Comparison of ENCODE assay signal across 29 mouse cellular contexts in the genomic region with DNA sequence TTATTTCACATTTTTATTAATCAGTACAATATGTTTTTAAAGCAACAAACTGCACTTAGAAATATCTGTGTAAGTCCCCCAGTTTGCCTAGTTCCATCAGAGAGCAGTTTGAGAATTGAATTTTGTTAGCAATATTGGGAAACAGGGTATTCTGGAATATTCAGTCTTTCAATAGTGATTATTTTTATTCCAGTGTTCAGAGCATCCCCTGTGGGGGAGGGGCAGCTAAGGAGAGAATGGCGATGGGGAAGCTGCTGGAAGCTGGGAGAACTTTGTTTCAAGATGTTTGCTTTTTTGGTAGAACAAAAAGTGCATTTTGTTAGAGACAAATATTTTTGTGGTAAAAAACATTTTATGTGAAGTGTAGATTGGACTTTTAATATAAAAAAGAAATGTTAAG. TPM values are rescaled to one million over a fixed set of nuclear protein-coding genes. Genes with fewer than 3 reads are reported as not detected.
DNase-seq lines count a peak whose midpoint lies in the region; ATAC-seq lines count a peak whose summit lies in the region.
"Had no signal": no experiment of that assay in that cellular context is flagged by ENCODE, and none has a peak within 500 bp of the region (broad histone marks: within the 10 kb centered on the region; RNA-seq: fewer than 3 reads in every experiment).

No protein-coding gene starts in this region.

- no peak overlapping the region for H3K4me2 ChIP-seq in hindbrain, embryonic 16.5 days (ENCODE audit: low read length)
- H3K4me2 ChIP-seq in midbrain, embryonic 14.5 days (ENCODE audit: low read length) = no peak overlapping the region
- no peak overlapping the region for H3K4me2 ChIP-seq in midbrain, embryonic 11.5 days
- no peak overlapping the region for H3K4me2 ChIP-seq in embryonic facial prominence, embryonic 11.5 days (ENCODE audit: low read depth, low read length)
- H3K4me2 ChIP-seq in kidney, embryonic 14.5 days (replicated peaks; ENCODE audit: low read depth, low read length) = no peak overlapping the region
- H3K4me2 ChIP-seq: embryonic facial prominence, embryonic 13.5 days; forebrain, embryonic 12.5 days; forebrain, embryonic 15.5 days; heart, embryonic 12.5 days; heart, embryonic 15.5 days; hindbrain, embryonic 12.5 days had no signal

- H3K4me1 ChIP-seq in hindbrain, embryonic 10.5 days (replicated peaks) = peaks cover 41% of the 10 kb centered on the region
- H3K4me1 ChIP-seq in hindbrain, embryonic 16.5 days (ENCODE audit: control insufficient read depth, insufficient read depth, low read depth, low read length) = peaks cover 12% of the 10 kb centered on the region
- peaks cover 13% of the 10 kb centered on the region for H3K4me1 ChIP-seq in midbrain, embryonic 14.5 days (ENCODE audit: control insufficient read depth, insufficient read depth, low read length)
- peaks cover 19% of the 10 kb centered on the region for H3K4me1 ChIP-seq in midbrain, embryonic 11.5 days (ENCODE audit: control insufficient read depth, insufficient read depth, low read length)
- peaks cover 7% of the 10 kb centered on the region; the same call in 1 of the 2 replicates for H3K4me1 ChIP-seq in embryonic facial prominence, embryonic 11.5 days (ENCODE audit: control insufficient read depth, insufficient read depth, low read length)
- 0 out of 2 replicates have a peak, but pooled peaks cover 4% of the 10 kb centered on the region for H3K4me1 ChIP-seq in kidney, embryonic 14.5 days (ENCODE audit: control insufficient read depth, insufficient read depth, low read length)

- H3K36me3 ChIP-seq in hindbrain, embryonic 10.5 days = no peaks in the 10 kb centered on the region
- no peaks in the 10 kb centered on the region for H3K36me3 ChIP-seq in hindbrain, embryonic 16.5 days (ENCODE audit: control insufficient read depth, insufficient read depth, low read length)
- H3K36me3 ChIP-seq in midbrain, embryonic 14.5 days (ENCODE audit: control insufficient read depth, insufficient read depth, low read length) = no peaks in the 10 kb centered on the region
- no peaks in the 10 kb centered on the region for H3K36me3 ChIP-seq in midbrain, embryonic 11.5 days (ENCODE audit: control insufficient read depth, insufficient read depth, low read length)
- no peaks in the 10 kb centered on the region for H3K36me3 ChIP-seq in embryonic facial prominence, embryonic 11.5 days (replicated peaks; ENCODE audit: control insufficient read depth, insufficient read depth, low read depth, low read length)
- no peaks in the 10 kb centered on the region for H3K36me3 ChIP-seq in kidney, embryonic 14.5 days (ENCODE audit: control insufficient read depth, insufficient read depth, low read length)
- H3K36me3 ChIP-seq: embryonic facial prominence, embryonic 13.5 days; forebrain, embryonic 12.5 days; forebrain, embryonic 15.5 days; heart, embryonic 12.5 days; heart, embryonic 15.5 days; hindbrain, embryonic 12.5 days had no signal

- peak; percentile 2 for DNase-seq in hindbrain, embryonic 10.5 days (ENCODE audit: low spot score)
- peak; percentile 43 for DNase-seq in midbrain, embryonic 14.5 days
- DNase-seq in midbrain, embryonic 11.5 days (ENCODE audit: low spot score, missing footprints) = no peak
- DNase-seq in embryonic facial prominence, embryonic 11.5 days (ENCODE audit: low spot score) = peak; percentile 54
- DNase-seq: adrenal gland, adult 2 months; adrenal gland, postnatal 14 days; cerebellum, adult 11-12 months; cerebellum, adult 8-10 months; cerebellum, postnatal 10 days; cerebellum, postnatal 36 days; gastrocnemius, postnatal 25 days; heart, adult 18-20 months; heart, postnatal 10 days; heart, postnatal 36 days had no signal

- H3K27ac ChIP-seq in hindbrain, embryonic 10.5 days = no peak overlapping the region
- H3K27ac ChIP-seq in hindbrain, embryonic 16.5 days (ENCODE audit: low read depth, low read length) = no peak overlapping the region
- no peak overlapping the region for H3K27ac ChIP-seq in midbrain, embryonic 14.5 days (replicated peaks; ENCODE audit: low read depth, low read length)
- H3K27ac ChIP-seq in midbrain, embryonic 11.5 days (ENCODE audit: low read depth, low read length) = no peak overlapping the region
- H3K27ac ChIP-seq in embryonic facial prominence, embryonic 11.5 days (replicated peaks; ENCODE audit: low read depth, low read length) = no peak overlapping the region
- no peak overlapping the region for H3K27ac ChIP-seq in kidney, embryonic 14.5 days (ENCODE audit: low read depth, low read length)
- H3K27ac ChIP-seq: embryonic facial prominence, embryonic 13.5 days; forebrain, embryonic 12.5 days; forebrain, embryonic 15.5 days; heart, embryonic 15.5 days; hindbrain, embryonic 12.5 days; hindbrain, postnatal 0 days had no signal

- no peak for ATAC-seq in hindbrain, embryonic 16.5 days
- no peak for ATAC-seq in midbrain, embryonic 14.5 days (ENCODE audit: low FRiP score, low TSS enrichment)
- ATAC-seq in midbrain, embryonic 11.5 days (ENCODE audit: low FRiP score) = no peak
- no peak for ATAC-seq in embryonic facial prominence, embryonic 11.5 days (replicated peaks; ENCODE audit: insufficient number of reproducible peaks, low FRiP score, low TSS enrichment, low read depth)
- no peak for ATAC-seq in kidney, embryonic 14.5 days (ENCODE audit: low FRiP score, low TSS enrichment)
- ATAC-seq: CD4-positive, CD25-positive, alpha-beta regulatory T cell, adult 4 months; forebrain, embryonic 15.5 days; hindbrain, postnatal 0 days; inflammation-experienced regulatory T-cells, adult 6 months; intestine, embryonic 16.5 days had no signal

- WGBS in hindbrain, embryonic 10.5 days = 0% methylated on average over 1 of the region's 1 CpGs
- WGBS in hindbrain, embryonic 16.5 days = 28% methylated on average over 1 of the region's 1 CpGs
- WGBS in midbrain, embryonic 14.5 days = 4% methylated on average over 1 of the region's 1 CpGs
- WGBS in midbrain, embryonic 11.5 days = 3% methylated on average over 1 of the region's 1 CpGs
- WGBS in embryonic facial prominence, embryonic 11.5 days = 6% methylated on average over 1 of the region's 1 CpGs
- WGBS in kidney, embryonic 14.5 days = 10% methylated on average over 1 of the region's 1 CpGs

- peaks cover 58% of the 10 kb centered on the region for H3K27me3 ChIP-seq in hindbrain, embryonic 10.5 days (ENCODE audit: insufficient read depth, poor library complexity, severe bottlenecking)
- H3K27me3 ChIP-seq in hindbrain, embryonic 16.5 days (replicated peaks; ENCODE audit: control insufficient read depth, insufficient read depth, low read length) = no peaks in the 10 kb centered on the region
- H3K27me3 ChIP-seq in midbrain, embryonic 14.5 days (ENCODE audit: control insufficient read depth, insufficient read depth, low read length) = no peaks in the 10 kb centered on the region
- H3K27me3 ChIP-seq in midbrain, embryonic 11.5 days (ENCODE audit: control insufficient read depth, insufficient read depth, low read length) = no peaks in the 10 kb centered on the region; the same call in none of the 2 replicates
- H3K27me3 ChIP-seq in embryonic facial prominence, embryonic 11.5 days (ENCODE audit: control insufficient read depth, insufficient read depth, low read length) = no peaks in the 10 kb centered on the region
- H3K27me3 ChIP-seq in kidney, embryonic 14.5 days (ENCODE audit: control insufficient read depth, insufficient read depth, low read length) = peaks cover 50% of the 10 kb centered on the region
- H3K27me3 ChIP-seq: embryonic facial prominence, embryonic 13.5 days; forebrain, embryonic 15.5 days; hindbrain, embryonic 12.5 days had no signal

- no peak overlapping the region for H3K9ac ChIP-seq in hindbrain, embryonic 16.5 days (ENCODE audit: low read depth, low read length)
- no peak overlapping the region for H3K9ac ChIP-seq in midbrain, embryonic 14.5 days (replicated peaks; ENCODE audit: low read length)
- no peak overlapping the region for H3K9ac ChIP-seq in midbrain, embryonic 11.5 days (ENCODE audit: low read length)
- no peak overlapping the region for H3K9ac ChIP-seq in embryonic facial prominence, embryonic 11.5 days (replicated peaks; ENCODE audit: low read length)
- H3K9ac ChIP-seq in kidney, embryonic 14.5 days (ENCODE audit: low read depth, low read length) = no peak overlapping the region
- H3K9ac ChIP-seq: embryonic facial prominence, embryonic 13.5 days; forebrain, embryonic 12.5 days; forebrain, embryonic 15.5 days; heart, embryonic 12.5 days; heart, embryonic 15.5 days; hindbrain, embryonic 12.5 days had no signal

- no peaks in the 10 kb centered on the region for H3K9me3 ChIP-seq in hindbrain, embryonic 10.5 days
- H3K9me3 ChIP-seq in hindbrain, embryonic 16.5 days (ENCODE audit: control insufficient read depth, low read length) = no peaks in the 10 kb centered on the region
- H3K9me3 ChIP-seq in midbrain, embryonic 14.5 days (ENCODE audit: control insufficient read depth, low read length) = no peaks in the 10 kb centered on the region
- H3K9me3 ChIP-seq in midbrain, embryonic 11.5 days (ENCODE audit: control insufficient read depth, low read length) = no peaks in the 10 kb centered on the region
- H3K9me3 ChIP-seq in embryonic facial prominence, embryonic 11.5 days (replicated peaks; ENCODE audit: control insufficient read depth, low read length) = no peaks in the 10 kb centered on the region
- no peaks in the 10 kb centered on the region for H3K9me3 ChIP-seq in kidney, embryonic 14.5 days (ENCODE audit: control insufficient read depth, low read length)
- H3K9me3 ChIP-seq: embryonic facial prominence, embryonic 13.5 days; forebrain, embryonic 12.5 days; forebrain, embryonic 15.5 days; heart, embryonic 12.5 days; heart, embryonic 15.5 days; hindbrain, embryonic 12.5 days had no signal

- H3K4me3 ChIP-seq in hindbrain, embryonic 10.5 days = no peak overlapping the region
- no peak overlapping the region for H3K4me3 ChIP-seq in hindbrain, embryonic 16.5 days (ENCODE audit: low read length)
- H3K4me3 ChIP-seq in midbrain, embryonic 14.5 days (replicated peaks; ENCODE audit: low read depth, low read length) = no peak overlapping the region
- no peak overlapping the region for H3K4me3 ChIP-seq in midbrain, embryonic 11.5 days (ENCODE audit: low read depth, low read length)
- no peak overlapping the region for H3K4me3 ChIP-seq in embryonic facial prominence, embryonic 11.5 days (ENCODE audit: low read depth, low read length)
- H3K4me3 ChIP-seq in kidney, embryonic 14.5 days (ENCODE audit: low read length) = no peak overlapping the region
- H3K4me3 ChIP-seq: embryonic facial prominence, embryonic 13.5 days; erythroblast, embryonic 14.5 days; forebrain, embryonic 12.5 days; forebrain, embryonic 15.5 days; heart, embryonic 12.5 days; heart, embryonic 15.5 days; hindbrain, embryonic 12.5 days had no signal

RNA-seq across cellular contexts. Expression of a gene that starts 15.7 kb away (rescaled TPM):
- polyA plus RNA-seq in hindbrain, embryonic 10.5 days (2016; fragmentation: Nextera tagmentation; extraction: Ambion mirVana) = not detected in 2 replicates
- 0.21 TPM in 1 of 2 replicates, not detected in the other for polyA plus RNA-seq in hindbrain, embryonic 16.5 days (2015; fragmentation: Nextera tagmentation; extraction: Ambion mirVana)
- polyA plus RNA-seq in midbrain, embryonic 14.5 days (2014; fragmentation: Nextera tagmentation; extraction: Ambion mirVana) = 0.40 TPM in 1 of 2 replicates, not detected in the other
- not detected in 2 replicates for polyA plus RNA-seq in midbrain, embryonic 11.5 days (2014; fragmentation: Nextera tagmentation; extraction: Ambion mirVana)
- polyA plus RNA-seq in embryonic facial prominence, embryonic 11.5 days (2014; fragmentation: Nextera tagmentation; extraction: Ambion mirVana) = not detected in 2 replicates
- polyA plus RNA-seq in kidney, embryonic 14.5 days (2014; fragmentation: Nextera tagmentation; extraction: Ambion mirVana) = not detected in 2 replicates
- polyA plus RNA-seq: adrenal gland, adult 2 months; C2C12; CD4-positive, CD25-positive, alpha-beta regulatory T cell, adult 4 months; embryonic facial prominence, embryonic 13.5 days; erythroblast, embryonic 14.5 days; forebrain, embryonic 12.5 days; forebrain, embryonic 15.5 days; gonadal fat pad, adult 2 months; heart, embryonic 12.5 days; heart, embryonic 15.5 days; hindbrain, embryonic 12.5 days; hindbrain, postnatal 0 days; inflammation-experienced regulatory T-cells, adult 6 months; intestine, embryonic 16.5 days had no signal

RNA-seq across cellular contexts. Expression of a gene that starts 18.7 kb away (rescaled TPM):
- 20.7 and 54.9 TPM in 2 replicates for polyA plus RNA-seq in hindbrain, embryonic 10.5 days (2016; fragmentation: Nextera tagmentation; extraction: Ambion mirVana)
- 97.9 and 105 TPM in 2 replicates for polyA plus RNA-seq in hindbrain, embryonic 16.5 days (2015; fragmentation: Nextera tagmentation; extraction: Ambion mirVana)
- 117 and 121 TPM in 2 replicates for polyA plus RNA-seq in midbrain, embryonic 14.5 days (2014; fragmentation: Nextera tagmentation; extraction: Ambion mirVana)
- polyA plus RNA-seq in midbrain, embryonic 11.5 days (2014; fragmentation: Nextera tagmentation; extraction: Ambion mirVana) = 42.5 and 44.1 TPM in 2 replicates
- 66.1 and 71.9 TPM in 2 replicates for polyA plus RNA-seq in embryonic facial prominence, embryonic 11.5 days (2014; fragmentation: Nextera tagmentation; extraction: Ambion mirVana)
- polyA plus RNA-seq in kidney, embryonic 14.5 days (2014; fragmentation: Nextera tagmentation; extraction: Ambion mirVana) = 2.6 and 2.8 TPM in 2 replicates
- polyA plus RNA-seq: C2C12 had no signal
